15 mouse cellular contexts compared by ENCODE assay signal in genomic region chr12:9583380-9583779, GRCm38 (mm10). TPM values are rescaled to one million over a fixed set of nuclear protein-coding genes. Genes with fewer than 3 reads are reported as not detected.
"Had no signal": no experiment of that assay in that cellular context is flagged by ENCODE, and none has a peak within 500 bp of the region (broad histone marks: within the 10 kb centered on the region; RNA-seq: fewer than 3 reads in every experiment).

No protein-coding gene starts in this region.

- H3K36me3 ChIP-seq: intestine, embryonic 15.5 days; kidney, embryonic 15.5 days; midbrain, embryonic 12.5 days; neural tube, embryonic 13.5 days; stomach, embryonic 15.5 days had no signal

- H3K9me3 ChIP-seq: intestine, embryonic 15.5 days; kidney, embryonic 15.5 days; limb, embryonic 12.5 days; midbrain, embryonic 12.5 days; neural tube, embryonic 13.5 days; stomach, embryonic 15.5 days had no signal

- H3K4me3 ChIP-seq: intestine, embryonic 15.5 days; kidney, embryonic 15.5 days; limb, embryonic 12.5 days; midbrain, embryonic 12.5 days; neural tube, embryonic 13.5 days; stomach, embryonic 15.5 days had no signal

- ATAC-seq: intestine, embryonic 15.5 days; midbrain, embryonic 16.5 days had no signal

- DNase-seq: kidney, adult 2 months; kidney, postnatal 14 days; lung, adult 18-20 months; thymus, adult 2 months; thymus, postnatal 36 days had no signal

- H3K27ac ChIP-seq: intestine, embryonic 15.5 days; kidney, embryonic 15.5 days; limb, embryonic 12.5 days; liver, embryonic 14.5 days; midbrain, embryonic 12.5 days; neural tube, embryonic 13.5 days; stomach, embryonic 15.5 days had no signal

- H3K4me2 ChIP-seq: intestine, embryonic 15.5 days; midbrain, embryonic 12.5 days; stomach, embryonic 15.5 days had no signal

- H3K9ac ChIP-seq: intestine, embryonic 15.5 days; kidney, embryonic 15.5 days; limb, embryonic 12.5 days; liver, embryonic 14.5 days; midbrain, embryonic 12.5 days; neural tube, embryonic 13.5 days; stomach, embryonic 15.5 days had no signal

RNA-seq across cellular contexts. Expression of gene Osr1, which starts 13.5 kb away (rescaled TPM):
- total RNA-seq: liver, adult 2 months; megakaryocyte-erythroid progenitor cell, adult 5-6 weeks had no signal
- polyA plus RNA-seq: liver, adult 2 months had no signal
